Mouse (Mus musculus): Measurements from ENCODE around the gene Pp2d1. TPM values are rescaled to one million over a fixed set of nuclear protein-coding genes. Genes with fewer than 3 reads are reported as not detected.

Gene Pp2d1
- polyA plus RNA-seq, 1 experiment from 2014 or later: 0.21 TPM

- Histone ChIP-seq H3K4me1 (no peaks in the 10 kb centered on the region), H3K36me3 (no peaks in the 10 kb centered on the region), H3K27me3 (replicated peaks) (no peaks in the 10 kb centered on the region), H3K27ac (no peak overlapping the region), H3K9ac (no peak overlapping the region), H3K4me3 (no peak overlapping the region), H3K4me2 (no peak overlapping the region), H3K9me3 (replicated peaks) (no peaks in the 10 kb centered on the region)
- ATAC-seq: no peak
Observed at GRCm38 (mm10) chr17:53519364-53519763, 19.9 kb downstream of the Pp2d1 start.

- Histone ChIP-seq H3K4me2 (no peak overlapping the region), H3K4me3 (no peak overlapping the region), H3K4me1 (no peaks in the 10 kb centered on the region), H3K36me3 (peaks cover 4% of the 10 kb centered on the region; the same call in 1 of the 2 replicates), H3K9ac (no peak overlapping the region), H3K27me3 (replicated peaks) (no peaks in the 10 kb centered on the region), H3K9me3 (replicated peaks) (no peaks in the 10 kb centered on the region), H3K27ac (no peak overlapping the region)
- no peak for ATAC-seq
- WGBS (ENCODE audit: insufficient replicate concordance): 86% methylated on average over 2 of the region's 2 CpGs
Observed at GRCm38 (mm10) chr17:53512311-53512951, 26.8 kb downstream of the Pp2d1 start.

- Histone ChIP-seq H3K27me3 (replicated peaks) (no peaks in the 10 kb centered on the region), H3K4me1 (no peaks in the 10 kb centered on the region), H3K9me3 (replicated peaks) (no peaks in the 10 kb centered on the region), H3K4me3 (no peak overlapping the region), H3K27ac (no peak overlapping the region), H3K36me3 (peaks cover 73% of the 10 kb centered on the region), H3K9ac (no peak overlapping the region), H3K4me2 (no peak overlapping the region)
- WGBS (ENCODE audit: insufficient replicate concordance): 83% methylated on average over 2 of the region's 2 CpGs
- no peak for ATAC-seq
Observed at GRCm38 (mm10) chr17:53502966-53503365, 36.3 kb downstream of the Pp2d1 start.

- 84% methylated on average over 1 of the region's 1 CpGs for WGBS (ENCODE audit: insufficient replicate concordance)
- Histone ChIP-seq H3K9me3 (replicated peaks) (no peaks in the 10 kb centered on the region), H3K9ac (no peak overlapping the region), H3K27me3 (replicated peaks) (no peaks in the 10 kb centered on the region), H3K4me1 (no peaks in the 10 kb centered on the region), H3K4me3 (no peak overlapping the region), H3K27ac (no peak overlapping the region), H3K36me3 (peaks cover 77% of the 10 kb centered on the region), H3K4me2 (no peak overlapping the region)
- ATAC-seq: no peak
Observed at GRCm38 (mm10) chr17:53489007-53489378, 50.3 kb downstream of the Pp2d1 start.

DNA sequence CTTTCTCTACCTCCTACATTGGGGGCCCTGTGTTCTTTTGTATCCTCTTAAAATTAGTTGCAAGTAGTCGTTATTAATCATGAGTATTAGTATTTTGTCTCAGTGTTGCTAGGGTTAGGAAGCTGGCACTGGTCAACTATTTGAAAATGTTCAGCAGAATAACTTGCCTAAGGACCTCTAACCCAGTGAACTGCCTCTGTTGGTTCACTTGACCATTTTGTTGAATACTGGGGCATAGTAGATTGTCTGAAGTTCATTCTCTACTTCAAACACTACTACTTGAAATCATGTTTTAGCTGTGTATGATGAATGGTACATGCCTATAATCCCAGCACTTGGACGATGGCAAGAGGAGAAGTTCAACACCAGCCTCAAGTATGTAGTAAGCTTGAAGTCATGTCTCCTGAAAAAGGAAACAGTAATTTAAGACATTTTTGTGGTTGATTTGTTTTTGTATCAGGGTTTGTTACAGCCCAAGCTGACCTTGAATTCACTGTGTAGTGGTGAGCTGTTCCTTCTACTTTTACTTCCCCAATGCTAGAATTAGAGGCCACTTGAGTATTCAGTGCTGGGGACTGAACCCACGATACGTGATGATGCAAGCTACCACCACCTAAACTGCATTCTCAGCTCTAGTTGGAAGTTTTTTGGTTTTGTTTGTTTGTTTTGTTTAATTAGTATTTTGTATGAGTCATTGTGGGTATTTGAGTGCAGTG is 50.8 kb downstream of the Pp2d1 start:
- 80% methylated on average over 4 of the region's 4 CpGs for WGBS (ENCODE audit: insufficient replicate concordance)
- ATAC-seq: no peak

GRCm38 (mm10) chr17:53480433-53480832 is 58.8 kb downstream of the Pp2d1 start:
- H3K4me3 ChIP-seq: peak overlapping the region; percentile 99
- peaks cover 16% of the 10 kb centered on the region for H3K36me3 ChIP-seq
- WGBS (ENCODE audit: insufficient replicate concordance): 59% methylated on average over 7 of the region's 7 CpGs
- peak overlapping the region; percentile 78 for H3K4me2 ChIP-seq
- no peaks in the 10 kb centered on the region for H3K27me3 ChIP-seq (replicated peaks)
- no peak overlapping the region for H3K27ac ChIP-seq
- H3K9me3 ChIP-seq (replicated peaks): no peaks in the 10 kb centered on the region
- ATAC-seq: no peak
- peak overlapping the region; percentile 97 for H3K9ac ChIP-seq
- peaks cover 30% of the 10 kb centered on the region for H3K4me1 ChIP-seq

More for the DNA sequence above, 50.8 kb downstream of the Pp2d1 start:
- H3K27ac ChIP-seq: no peak overlapping the region
- H3K27me3 ChIP-seq (replicated peaks): no peaks in the 10 kb centered on the region
- H3K9ac ChIP-seq: no peak overlapping the region
- peaks cover 75% of the 10 kb centered on the region for H3K36me3 ChIP-seq
- no peak overlapping the region for H3K4me3 ChIP-seq
- H3K4me2 ChIP-seq: no peak overlapping the region
- H3K4me1 ChIP-seq: no peaks in the 10 kb centered on the region
- no peaks in the 10 kb centered on the region for H3K9me3 ChIP-seq (replicated peaks)

- ATAC-seq: peak; percentile 1; the same call in 1 of the 2 replicates
- Histone ChIP-seq H3K4me1 (peaks cover 30% of the 10 kb centered on the region), H3K27ac (peak overlapping the region; percentile 100), H3K4me3 (peak overlapping the region; percentile 99), H3K4me2 (peak overlapping the region; percentile 78), H3K9me3 (replicated peaks) (no peaks in the 10 kb centered on the region), H3K9ac (peak overlapping the region; percentile 97), H3K36me3 (peaks cover 10% of the 10 kb centered on the region), H3K27me3 (replicated peaks) (no peaks in the 10 kb centered on the region)
- under 1% methylated on average over 33 of the region's 33 CpGs for WGBS (ENCODE audit: insufficient replicate concordance)
Observed at GRCm38 (mm10) chr17:53479604-53480041, 59.6 kb downstream of the Pp2d1 start.

DNA sequence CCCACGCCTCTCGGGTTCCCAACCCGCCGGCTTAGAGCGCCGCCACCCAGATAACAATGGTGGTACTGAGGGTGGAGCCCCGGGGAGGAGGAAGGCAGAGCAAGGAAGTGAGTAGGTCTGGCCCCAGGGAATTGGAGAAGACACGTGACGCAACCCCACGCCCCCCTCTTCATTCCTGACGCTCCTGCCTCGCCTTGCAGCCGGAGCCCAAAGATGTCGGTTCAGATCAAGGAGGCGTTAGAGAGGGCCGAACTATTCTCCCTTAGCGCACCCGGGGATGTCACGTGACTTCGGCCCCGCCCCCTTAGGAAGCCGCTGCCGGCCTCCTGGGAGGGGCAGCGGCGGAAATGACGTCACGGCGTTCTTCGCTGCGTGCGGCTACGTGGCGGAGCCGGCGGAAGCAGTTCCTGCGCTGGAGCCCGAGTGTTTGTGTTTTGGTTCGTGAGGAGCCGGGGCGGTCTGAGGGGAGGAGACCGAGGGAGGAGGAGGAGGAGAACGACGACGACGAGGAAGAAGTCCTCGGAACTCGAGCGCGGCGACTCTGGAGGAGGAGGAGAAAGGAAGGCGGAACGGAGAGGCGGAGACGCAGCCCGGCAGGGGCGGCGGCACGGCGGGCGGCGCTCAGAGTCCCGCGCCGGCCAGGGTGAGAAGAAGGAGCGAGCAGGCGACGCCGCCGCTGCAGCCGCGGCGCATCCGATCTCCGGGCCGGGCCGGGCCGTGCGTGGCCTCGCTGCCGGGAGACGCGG is 60.2 kb downstream of the Pp2d1 start, which contains the start of gene Rab5a:
Gene Rab5a, plus strand, starts transcription at position 377 of the 746 bp plus-strand sequence.
- H3K27me3 ChIP-seq (replicated peaks): no peaks in the 10 kb centered on the region
- peak; percentile 93 for ATAC-seq
- WGBS (ENCODE audit: insufficient replicate concordance): under 1% methylated on average over 70 of the region's 82 CpGs

DNA sequence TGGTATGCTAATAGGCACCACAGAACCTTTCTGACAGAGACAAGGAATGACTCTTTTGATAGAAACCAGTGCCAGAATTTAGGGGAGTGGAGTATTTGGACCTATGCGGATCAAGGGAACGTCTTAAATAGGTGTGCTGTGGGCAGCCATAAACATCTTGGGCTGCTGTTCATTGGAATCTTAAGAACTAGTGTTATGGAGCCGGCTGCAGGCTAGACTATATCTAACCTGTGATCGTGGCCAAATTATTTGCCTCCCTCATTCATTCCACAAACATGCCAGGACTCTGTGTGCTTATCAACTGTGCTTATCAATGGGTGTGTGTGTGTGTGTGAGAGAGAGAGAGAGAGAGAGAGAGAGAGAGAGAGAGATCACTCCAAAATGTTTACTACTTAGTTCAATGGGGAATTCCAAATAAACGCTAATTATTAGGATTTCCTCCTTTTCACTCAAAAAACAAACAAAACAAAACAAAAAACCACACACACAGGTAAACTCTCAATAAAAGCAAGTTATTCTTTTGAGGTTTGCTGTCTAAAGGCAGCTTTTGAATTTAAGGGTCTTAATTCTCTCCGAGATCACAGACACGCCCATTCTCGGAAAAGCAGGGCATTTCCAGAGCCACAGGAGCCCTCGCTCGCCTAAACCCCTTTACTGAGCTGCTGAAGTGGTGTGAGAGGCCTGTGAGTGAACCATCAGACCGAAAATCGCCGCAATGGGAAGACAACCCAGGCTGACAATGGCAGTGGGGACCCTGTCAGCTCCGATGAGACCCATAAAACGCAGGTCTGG is 61.0 kb downstream of the Pp2d1 start:
- WGBS (ENCODE audit: insufficient replicate concordance): 8% methylated on average over 15 of the region's 15 CpGs

More for the DNA sequence above, 60.2 kb downstream of the Pp2d1 start, which contains the start of gene Rab5a:
- peak within 1 kb of the TSS; percentile 97 for H3K9ac ChIP-seq
- H3K27ac ChIP-seq: peak within 1 kb of the TSS; percentile 100
- H3K4me3 ChIP-seq: peak within 1 kb of the TSS; percentile 99
- H3K36me3 ChIP-seq: peaks cover 4% of the 10 kb centered on the region
- peak within 1 kb of the TSS; percentile 78 for H3K4me2 ChIP-seq
- H3K4me1 ChIP-seq: peaks cover 30% of the 10 kb centered on the region
- no peaks in the 10 kb centered on the region for H3K9me3 ChIP-seq (replicated peaks)

DNA sequence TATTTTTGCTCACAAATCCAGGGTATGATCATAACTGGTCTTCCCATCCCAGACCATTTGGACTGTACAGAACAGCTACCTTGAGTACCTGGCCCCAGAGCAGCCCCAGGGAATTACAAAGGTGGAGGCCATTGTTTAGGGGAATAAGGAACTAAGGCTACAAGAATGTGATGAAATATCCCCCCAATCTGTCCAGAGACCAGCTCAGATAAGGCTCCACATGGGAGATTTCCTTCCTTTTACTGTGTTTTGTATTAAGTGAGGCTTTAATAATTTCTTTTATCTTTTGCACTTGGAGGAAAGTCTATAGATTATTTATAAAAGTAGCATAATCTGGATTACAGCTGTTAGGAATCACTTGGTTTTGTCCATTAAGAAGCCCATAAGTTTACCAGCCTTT is 70.6 kb downstream of the Pp2d1 start:
- no peak for ATAC-seq
- Histone ChIP-seq H3K4me1 (peaks cover under 1% of the 10 kb centered on the region; the same call in 1 of the 2 replicates), H3K27ac (no peak overlapping the region), H3K4me3 (no peak overlapping the region), H3K4me2 (no peak overlapping the region), H3K9me3 (replicated peaks) (no peaks in the 10 kb centered on the region), H3K9ac (no peak overlapping the region), H3K27me3 (replicated peaks) (no peaks in the 10 kb centered on the region), H3K36me3 (no peaks in the 10 kb centered on the region)

More for the DNA sequence above, 61.0 kb downstream of the Pp2d1 start:
- H3K4me1 ChIP-seq: peaks cover 30% of the 10 kb centered on the region
- H3K9me3 ChIP-seq (replicated peaks): no peaks in the 10 kb centered on the region
- H3K27ac ChIP-seq: peak overlapping the region; percentile 100
- H3K9ac ChIP-seq: peak overlapping the region; percentile 97
- H3K4me3 ChIP-seq: peak overlapping the region; percentile 99
- no peaks in the 10 kb centered on the region for H3K27me3 ChIP-seq (replicated peaks)
- peak overlapping the region; percentile 78 for H3K4me2 ChIP-seq
- no peaks in the 10 kb centered on the region for H3K36me3 ChIP-seq
- ATAC-seq: peak; percentile 35; the same call in 1 of the 2 replicates

DNA sequence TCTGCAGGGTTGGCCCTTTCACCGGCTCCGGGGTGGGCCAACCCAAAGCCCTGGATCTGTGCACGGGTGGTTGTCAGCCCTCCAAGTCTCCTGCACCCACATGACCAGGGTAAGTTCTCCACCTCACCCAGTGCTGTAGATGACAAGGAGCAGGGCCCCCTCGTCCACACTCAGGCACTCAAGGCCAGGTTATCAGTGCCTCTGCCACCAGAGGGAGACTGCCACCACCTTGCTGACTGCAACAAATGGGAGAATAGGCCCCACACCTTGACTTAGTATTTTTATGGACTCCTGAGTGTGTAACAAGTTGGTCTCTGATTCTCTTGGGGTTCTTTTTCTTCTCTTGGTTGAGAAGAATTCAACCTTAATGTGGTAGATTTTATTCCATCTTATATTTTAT is 73.7 kb downstream of the Pp2d1 start:
- Histone ChIP-seq H3K4me2 (no peak overlapping the region), H3K4me1 (peaks cover 8% of the 10 kb centered on the region), H3K36me3 (no peaks in the 10 kb centered on the region), H3K4me3 (no peak overlapping the region), H3K9me3 (replicated peaks) (no peaks in the 10 kb centered on the region), H3K27ac (no peak overlapping the region), H3K27me3 (replicated peaks) (no peaks in the 10 kb centered on the region), H3K9ac (no peak overlapping the region)
- 47% methylated on average over 4 of the region's 4 CpGs for WGBS (ENCODE audit: insufficient replicate concordance)
- ATAC-seq: no peak
